Mouse (Mus musculus): ENCODE results near the gene Agrp.

DNA sequence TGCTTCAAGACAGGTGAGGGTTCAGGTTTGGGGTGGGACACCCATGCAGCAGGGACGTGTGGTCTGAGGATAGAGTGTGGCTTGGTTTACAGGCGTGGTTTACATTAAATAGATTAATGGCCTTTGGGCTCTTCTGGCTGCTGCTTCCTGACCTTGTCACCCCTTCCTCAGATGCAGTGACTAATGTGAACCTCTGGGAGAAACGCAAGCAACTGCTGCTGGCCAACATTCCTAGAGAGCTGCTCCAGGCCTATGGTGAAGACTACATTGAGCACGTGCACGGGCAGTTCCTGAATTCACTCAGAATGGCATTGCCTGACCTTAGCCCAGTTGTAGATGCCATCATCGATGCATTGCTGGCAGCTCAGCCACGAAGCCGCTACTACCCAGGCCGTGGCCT is 114.3 kb downstream of the Agrp start:
- TF ChIP-seq CTCF (IDR thresholded peaks at IDR 0.05) (no peak), EP300 (IDR thresholded peaks at IDR 0.05) (no peak)
